Mouse (Mus musculus): ENCODE data around the gene Phip.

The Phip gene

DNA sequence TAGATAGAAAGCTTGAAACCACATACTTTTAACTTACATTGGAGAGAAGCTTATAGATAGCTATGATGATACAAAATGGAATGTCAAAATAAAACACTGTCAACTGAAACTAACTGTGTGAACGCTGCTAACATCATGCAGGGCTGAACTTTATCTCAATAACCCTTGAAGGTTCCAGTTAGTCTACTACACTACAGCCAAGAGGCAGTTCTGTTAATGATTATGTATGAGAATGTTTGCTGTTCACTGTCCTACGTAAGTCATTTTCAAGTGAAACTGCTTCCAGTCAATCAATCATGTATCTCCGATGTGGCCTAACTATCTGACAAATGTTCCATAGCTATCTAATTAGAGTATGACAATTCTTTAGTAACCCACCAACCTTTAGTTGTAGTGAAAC is 107.6 kb downstream of the Phip start:
- no peak for DNase-seq (ENCODE audit: low spot score)

- no peak for DNase-seq (ENCODE audit: low spot score)
These were observed 109.2 kb downstream of the Phip start for GRCm38 (mm10) chr9:82866121-82866520.

DNA sequence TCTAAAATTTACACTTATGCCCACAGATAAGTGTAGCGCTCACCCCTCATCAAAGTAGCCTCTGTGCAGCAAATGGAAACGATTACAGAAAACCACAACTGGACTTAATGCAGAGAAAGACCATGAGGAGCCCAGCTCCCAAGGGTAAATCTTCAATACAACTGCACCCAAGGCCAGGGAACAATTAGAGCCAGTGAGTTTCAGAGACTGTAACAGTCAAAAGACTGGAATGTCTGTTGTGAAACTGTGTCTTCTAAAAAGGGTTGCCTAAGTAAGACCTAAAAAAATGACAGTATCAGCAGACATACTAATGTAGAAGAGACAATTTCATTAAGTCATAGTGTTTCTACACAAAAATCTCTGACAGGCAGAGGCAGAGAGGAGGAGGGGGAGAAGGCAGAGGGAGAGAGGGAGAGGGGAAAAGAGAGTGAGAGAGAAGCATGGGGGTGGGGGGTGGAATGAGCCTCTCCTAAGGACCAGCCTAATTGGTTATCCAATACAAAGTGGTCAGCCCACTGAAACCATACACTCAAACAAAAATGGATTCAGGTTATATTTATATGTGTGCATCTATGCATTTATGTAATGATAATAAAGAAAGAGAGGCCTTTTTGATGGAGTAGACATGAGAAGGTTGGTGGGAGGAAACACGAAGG is 113.4 kb downstream of the Phip start:
- no peak for DNase-seq (ENCODE audit: low spot score)

- DNase-seq (ENCODE audit: low spot score): no peak
These were observed 114.0 kb downstream of the Phip start for GRCm38 (mm10) chr9:82861316-82861715.

- no peak for DNase-seq (ENCODE audit: low spot score)
These were observed 114.5 kb downstream of the Phip start for GRCm38 (mm10) chr9:82860805-82861204.

DNA sequence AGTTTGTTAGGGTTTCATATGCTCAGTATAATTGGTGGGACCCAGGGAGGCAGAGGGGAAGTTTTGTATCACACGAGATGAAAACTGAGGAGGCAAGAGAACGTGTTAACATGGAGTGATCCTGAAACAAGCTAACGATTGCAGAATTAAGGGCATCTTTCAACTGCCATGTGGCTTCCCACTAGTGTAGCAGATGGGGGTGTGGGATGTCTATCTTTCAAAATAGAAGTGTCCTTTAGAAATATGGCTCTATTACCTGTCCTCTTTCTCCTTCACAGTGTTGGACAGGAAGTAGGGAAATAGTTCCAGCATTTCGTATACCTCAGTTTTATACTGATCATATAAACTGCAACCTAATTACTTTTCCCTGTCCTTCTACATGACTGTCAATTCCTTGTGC is 119.1 kb downstream of the Phip start:
- DNase-seq (ENCODE audit: low spot score): no peak

GRCm38 (mm10) chr9:82854973-82855614 is 120.2 kb downstream of the Phip start:
- DNase-seq (ENCODE audit: low spot score): no peak

GRCm38 (mm10) chr9:82854040-82854439 is 121.3 kb downstream of the Phip start:
- DNase-seq (ENCODE audit: low spot score): no peak

DNA sequence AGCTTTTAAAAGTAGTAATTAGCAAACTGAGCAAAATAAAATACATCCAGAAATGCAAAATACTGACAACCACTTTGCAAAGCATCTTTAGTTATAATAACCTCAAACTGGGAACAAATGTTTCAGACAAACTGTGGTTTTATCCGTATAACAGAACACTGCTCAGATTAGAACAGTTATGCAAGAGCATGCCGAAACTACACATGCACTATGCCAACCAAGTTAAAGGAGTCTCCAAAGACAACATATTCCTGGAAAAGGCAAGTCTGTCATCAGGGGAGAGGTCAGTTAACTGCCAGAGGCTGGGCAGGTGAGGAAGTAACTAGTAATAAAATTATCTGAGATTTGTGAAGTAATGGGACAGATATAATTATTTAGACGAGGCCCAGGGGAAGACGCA is 132.6 kb downstream of the Phip start:
- DNase-seq (ENCODE audit: low spot score): no peak

- no peak for DNase-seq (ENCODE audit: low spot score)
These were observed 139.4 kb downstream of the Phip start for GRCm38 (mm10) chr9:82835921-82836320.

DNA sequence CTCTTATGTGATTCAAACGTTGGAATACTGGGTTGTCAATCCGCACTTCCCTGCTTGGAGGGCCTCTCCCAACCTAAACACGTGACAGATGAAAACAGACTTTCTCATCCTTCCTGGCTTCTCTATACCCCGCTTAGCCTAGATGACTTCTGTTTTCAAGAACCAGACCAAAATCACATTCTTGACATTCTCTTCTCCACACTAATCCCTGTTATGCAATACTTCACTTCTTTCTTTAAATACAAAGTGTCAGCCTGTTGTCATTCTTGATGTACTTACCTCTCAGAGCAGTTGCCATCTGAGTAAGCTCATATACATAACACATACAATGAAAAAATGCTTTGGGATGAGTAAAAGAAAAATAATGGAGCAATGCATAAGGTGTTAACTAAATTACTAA is 143.4 kb downstream of the Phip start:
- DNase-seq (ENCODE audit: low spot score): no peak

DNA sequence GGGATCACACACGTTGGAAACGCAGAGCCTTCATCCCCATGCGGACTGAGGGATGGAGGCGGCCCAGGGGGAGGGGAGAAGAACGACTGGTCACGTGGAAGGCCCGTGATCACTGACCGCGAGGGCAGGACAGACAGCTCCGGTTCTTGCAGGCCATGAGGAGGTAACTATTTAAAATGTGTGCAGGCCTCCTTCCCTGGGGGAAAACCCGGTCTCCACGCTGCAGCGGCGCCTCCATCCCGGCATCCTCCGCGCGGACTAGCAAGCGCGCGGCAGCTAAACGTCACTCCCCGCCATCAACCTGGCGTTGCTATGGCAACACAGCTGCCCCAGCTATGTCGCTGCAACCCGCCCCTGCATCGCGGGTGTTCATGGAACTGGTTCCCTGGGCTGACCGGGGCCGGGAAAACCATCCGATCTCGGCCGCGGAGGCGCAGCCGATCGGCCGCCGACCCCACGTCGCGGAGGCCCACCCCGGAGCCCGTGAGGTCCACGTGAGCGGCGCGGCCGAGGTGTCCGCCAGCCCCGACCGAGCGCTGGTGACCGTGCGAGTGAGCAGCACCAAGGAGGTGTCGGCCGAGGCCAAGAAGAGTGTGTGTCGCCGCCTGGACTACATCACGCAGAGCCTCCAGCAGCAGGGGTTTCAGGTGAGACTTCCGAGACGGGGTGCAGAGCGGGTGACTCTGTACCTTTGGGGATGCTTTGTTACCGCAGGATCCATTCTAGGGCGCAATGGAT is 145.5 kb downstream of the Phip start:
- peak; percentile 81 for DNase-seq (ENCODE audit: low spot score)

DNA sequence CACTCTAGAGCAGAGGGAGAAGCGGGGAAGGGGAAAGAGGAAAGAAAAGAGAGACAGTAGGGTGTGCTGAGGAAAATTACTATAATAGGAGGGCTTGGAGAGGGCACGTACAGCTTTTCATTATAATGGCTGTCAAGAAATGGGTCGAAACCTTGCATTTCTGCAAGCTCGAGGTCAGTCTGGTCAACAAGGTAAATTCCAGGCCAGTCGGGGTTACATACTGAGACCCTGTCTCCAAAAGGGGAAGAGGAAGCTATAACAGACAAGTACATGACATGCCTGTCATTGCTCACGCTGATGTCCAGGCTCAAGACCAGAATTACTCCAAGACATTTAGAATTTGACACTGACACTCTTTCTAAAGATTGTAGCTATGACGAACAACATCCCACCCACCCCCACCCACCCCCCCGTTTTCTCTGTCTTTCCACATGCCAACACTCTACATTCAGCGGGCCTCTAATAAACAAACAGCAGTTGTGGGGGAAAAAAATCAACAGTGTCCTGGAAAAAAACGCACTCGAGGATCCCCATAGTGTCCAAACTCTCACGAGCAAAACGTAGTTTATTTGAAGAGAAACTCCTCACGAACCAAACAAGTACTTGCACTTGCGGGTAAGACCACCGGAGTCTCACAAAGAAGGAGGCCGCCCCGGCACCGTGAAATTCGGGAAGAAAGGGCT is 146.2 kb downstream of the Phip start, which contains the start of gene Irak1bp1:
Irak1bp1 (plus strand) TSS at position 534 of the 683 bp plus-strand sequence.
- no peak for DNase-seq (ENCODE audit: low spot score)

GRCm38 (mm10) chr9:82826426-82826825 is 148.9 kb downstream of the Phip start:
- DNase-seq (ENCODE audit: low spot score): no peak
